Mouse (Mus musculus) forebrain, embryonic 14.5 days (tissue): Measurements from ENCODE around the gene Tle2. TPM values are rescaled to one million over a fixed set of nuclear protein-coding genes. Genes with fewer than 3 reads are reported as not detected.
A peak's percentile ranks its signal among the peaks of the same experiment; 100 is the strongest.

Experiments used
- ATAC-seq: fragments of 200-750 bp; cut with Nextera tagmentation; 2 replicates; pipeline ENCODE4 v1.8.0; 2017; ENCODE audit warnings: mild to moderate bottlenecking, moderate library complexity
- DNase-seq: peaks from one replicate; pipeline ENCODE4 v3.0.0-alpha.2; 2015; ENCODE audit warnings: low spot score
- H3K27ac ChIP-seq: fragments of 300-500 bp; sonication (generic); 2 replicates; pipeline ENCODE4 v1.5.1; 2014; ENCODE audit warnings: low read depth, mild to moderate bottlenecking, control low read depth, low read length, moderate library complexity
- H3K27me3 ChIP-seq: fragments of 300-500 bp; sonication (generic); replicated peaks from 2 replicates; pipeline ENCODE4 v1.6.1; 2014; ENCODE audit warnings: low read length, control low read depth, mixed read lengths; ENCODE audit not compliant: control insufficient read depth, insufficient read depth
- H3K36me3 ChIP-seq: fragments of 300-500 bp; sonication (generic); 2 replicates; pipeline ENCODE4 v1.6.1; 2014; ENCODE audit warnings: low read length, control low read depth; ENCODE audit not compliant: control insufficient read depth, insufficient read depth
- H3K4me1 ChIP-seq: fragments of 300-500 bp; sonication (generic); 2 replicates; pipeline ENCODE4 v1.6.1; 2014; ENCODE audit warnings: antibody characterized with exemption, low read length, control low read depth; ENCODE audit not compliant: control insufficient read depth, insufficient read depth
- H3K4me2 ChIP-seq: fragments of 300-500 bp; sonication (generic); 2 replicates; pipeline ENCODE4 v1.6.1; 2014; ENCODE audit warnings: mild to moderate bottlenecking, control low read depth, low read length
- H3K4me3 ChIP-seq: fragments of 300-500 bp; sonication (generic); 2 replicates; pipeline ENCODE4 v1.5.1; 2014; ENCODE audit warnings: low read depth, low read length, control low read depth
- H3K9ac ChIP-seq: fragments of 300-500 bp; sonication (generic); 2 replicates; pipeline ENCODE4 v1.6.1; 2014; ENCODE audit warnings: mild to moderate bottlenecking, low read length, control low read depth, moderate library complexity
- H3K9me3 ChIP-seq: fragments of 300-500 bp; sonication (generic); replicated peaks from 2 replicates; pipeline ENCODE4 v1.6.1; 2016; ENCODE audit warnings: low read length, control low read depth, mixed read lengths; ENCODE audit not compliant: control insufficient read depth
- whole genome bisulfite sequencing: fragments of 180-500 bp; shearing (Covaris S2); extraction: QIAGEN DNeasy Blood & Tissue Kit; methylation state at CpG from one replicate; pipeline ENCODE4 v1.1.7; 2014; 5-methylcytosine and 5-hydroxymethylcytosine counted together
- polyA plus RNA-seq: library from polyadenylated mRNA; unstranded; fragments of >200 nt; fragmentation: Nextera tagmentation; extraction: Ambion mirVana; gene quantifications from 2 replicates; pipeline ENCODE4 v1.2.1, GENCODE M21; 2014

Tle2 gene
- polyA plus RNA-seq, 1 experiment from 2014 or later, result 12.0 TPM

DNA sequence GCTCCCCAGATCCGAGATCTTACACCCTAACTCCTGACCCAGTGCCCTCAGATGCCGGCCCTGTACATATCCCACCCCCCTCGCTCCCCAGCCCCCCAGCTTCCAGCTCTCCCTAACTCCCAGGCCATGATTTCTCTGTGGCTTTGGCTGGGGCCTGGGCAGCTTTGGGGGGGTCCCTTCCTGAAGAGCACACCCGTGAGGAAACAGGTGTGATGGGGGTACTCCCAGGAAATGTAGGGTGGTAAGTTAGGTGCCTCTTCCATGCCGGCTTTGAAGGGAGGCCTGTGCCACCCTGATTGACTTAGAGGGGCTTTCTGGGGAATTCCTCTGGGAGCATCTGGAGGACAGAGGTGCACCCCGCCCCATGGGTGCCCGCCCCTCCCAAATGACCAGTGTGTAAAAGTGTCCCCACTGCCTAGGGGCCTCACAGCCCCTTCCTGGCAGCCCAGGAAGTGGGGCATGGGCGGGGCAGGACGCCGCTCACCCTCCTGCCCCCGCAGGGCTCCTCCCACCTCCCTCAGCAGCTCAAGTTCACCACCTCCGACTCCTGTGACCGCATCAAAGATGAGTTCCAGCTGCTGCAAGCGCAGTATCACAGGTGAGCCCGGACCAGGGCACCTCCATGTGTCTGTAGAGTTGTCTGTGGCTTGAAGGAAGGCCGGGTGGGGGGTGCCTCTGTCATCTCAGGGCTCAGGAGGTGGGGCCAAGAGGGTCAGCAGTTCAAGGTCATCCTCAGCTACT, 13.5 kb upstream of the Tle2 start:
- peaks cover 19% of the 10 kb centered on the region; the same call in 1 of the 2 replicates for H3K4me1 ChIP-seq

DNA sequence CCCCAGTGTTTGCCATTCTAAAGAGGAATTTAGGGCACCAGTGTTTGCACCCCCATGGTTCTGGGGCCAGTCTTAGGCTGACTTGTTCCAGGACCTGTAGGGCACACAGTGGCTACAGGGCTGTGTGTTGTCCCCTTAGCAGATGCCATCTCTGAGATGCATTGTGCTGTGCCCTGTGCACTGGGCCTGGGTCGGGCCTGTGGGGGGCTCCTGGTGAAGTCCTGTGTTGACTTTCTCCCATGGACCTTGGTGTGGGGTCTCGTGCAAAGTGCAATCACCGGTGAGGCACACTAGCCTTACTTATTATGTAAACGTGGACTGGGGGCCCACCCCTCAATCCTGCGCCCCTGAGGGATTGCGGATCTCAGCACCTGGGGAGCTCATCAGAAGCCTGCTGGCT, 11.9 kb upstream of the Tle2 start:
- Histone ChIP-seq H3K9ac (0 out of 2 replicates have a peak overlapping the region, but pooled peaks have one; percentile 25), H3K27me3 (peaks cover 8% of the 10 kb centered on the region; the same call in 1 of the 2 replicates), H3K4me2 (no peak overlapping the region), H3K4me1 (peaks cover 19% of the 10 kb centered on the region; the same call in 1 of the 2 replicates), H3K4me3 (no peak overlapping the region), H3K27ac (no peak overlapping the region), H3K36me3 (peaks cover 41% of the 10 kb centered on the region), H3K9me3 (no peaks in the 10 kb centered on the region)
- ATAC-seq, result no peak
- WGBS, result 72% methylated on average over 6 of the region's 6 CpGs
- DNase-seq, result no peak

More for the DNA sequence above, 13.5 kb upstream of the Tle2 start:
- ATAC-seq, result no peak; the same call in 1 of the 2 replicates
- Histone ChIP-seq H3K27ac (peak overlapping the region; percentile 94; the same call in 1 of the 2 replicates), H3K9me3 (no peaks in the 10 kb centered on the region), H3K9ac (peak overlapping the region; percentile 99), H3K27me3 (0 out of 2 replicates have a peak, but pooled peaks cover 5% of the 10 kb centered on the region), H3K36me3 (peaks cover 30% of the 10 kb centered on the region), H3K4me2 (peak overlapping the region; percentile 89), H3K4me3 (peak overlapping the region; percentile 89)
- WGBS, result 30% methylated on average over 16 of the region's 16 CpGs
- no peak for DNase-seq

DNA sequence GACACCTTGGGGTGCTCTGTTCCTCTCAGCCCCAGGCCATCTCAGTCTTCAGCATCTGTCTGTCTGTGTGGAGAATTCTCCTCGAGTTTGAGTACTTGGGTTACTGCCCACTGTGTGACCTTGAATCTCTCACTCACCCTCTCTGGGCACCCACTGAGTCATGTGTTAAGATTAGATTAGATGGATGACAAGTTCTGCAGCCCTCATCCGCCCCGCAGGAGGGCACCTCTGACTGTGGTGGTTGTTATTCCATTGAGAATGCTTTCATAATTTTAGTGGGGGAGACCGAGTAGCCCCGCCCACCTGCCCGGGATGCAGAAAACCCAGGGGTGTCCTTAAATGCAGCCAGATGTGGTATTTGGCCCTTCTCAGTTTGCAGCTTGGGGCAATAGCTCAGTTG, 10.9 kb upstream of the Tle2 start:
- WGBS, result 57% methylated on average over 6 of the region's 6 CpGs
- H3K4me3 ChIP-seq, result no peak overlapping the region

DNA sequence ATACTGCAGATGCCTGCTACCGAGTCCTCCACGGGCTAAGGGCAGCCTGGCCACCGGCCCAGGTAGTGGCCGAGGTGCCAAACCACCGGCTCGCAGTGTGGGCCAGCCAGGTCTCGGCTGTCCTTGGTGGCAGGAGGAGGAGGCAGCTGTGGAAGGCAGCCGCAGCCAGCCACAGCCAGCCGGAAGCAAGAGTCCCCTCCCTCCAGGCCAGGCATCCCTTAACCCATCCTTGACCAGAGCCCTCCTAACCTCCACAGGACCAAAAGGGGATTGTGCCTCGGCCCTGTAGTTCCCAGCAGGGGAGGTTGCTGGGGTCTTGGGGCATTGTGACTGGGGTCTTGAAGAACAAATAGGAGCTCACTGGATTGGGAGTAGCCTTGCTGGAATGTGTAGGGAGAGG, 10.1 kb upstream of the Tle2 start:
- H3K36me3 ChIP-seq, result peaks cover 41% of the 10 kb centered on the region
- ATAC-seq (no peak), DNase-seq (no peak)
- peaks cover 26% of the 10 kb centered on the region for H3K4me1 ChIP-seq
- peaks cover 8% of the 10 kb centered on the region; the same call in 1 of the 2 replicates for H3K27me3 ChIP-seq
- no peak overlapping the region for H3K4me3 ChIP-seq
- H3K4me2 ChIP-seq, result peak overlapping the region; percentile 17; the same call in 1 of the 2 replicates
- no peak overlapping the region for H3K9ac ChIP-seq
- H3K9me3 ChIP-seq, result no peaks in the 10 kb centered on the region
- WGBS, result 3% methylated on average over 10 of the region's 10 CpGs
- no peak overlapping the region for H3K27ac ChIP-seq

More for the DNA sequence above, 10.9 kb upstream of the Tle2 start:
- ATAC-seq (no peak), DNase-seq (no peak)
- H3K27ac ChIP-seq, result no peak overlapping the region
- H3K27me3 ChIP-seq, result peaks cover 8% of the 10 kb centered on the region; the same call in 1 of the 2 replicates
- H3K36me3 ChIP-seq, result peaks cover 41% of the 10 kb centered on the region
- H3K4me2 ChIP-seq, result no peak overlapping the region
- peaks cover 23% of the 10 kb centered on the region for H3K4me1 ChIP-seq
- no peaks in the 10 kb centered on the region for H3K9me3 ChIP-seq
- no peak overlapping the region; the same call in 1 of the 2 replicates for H3K9ac ChIP-seq

DNA sequence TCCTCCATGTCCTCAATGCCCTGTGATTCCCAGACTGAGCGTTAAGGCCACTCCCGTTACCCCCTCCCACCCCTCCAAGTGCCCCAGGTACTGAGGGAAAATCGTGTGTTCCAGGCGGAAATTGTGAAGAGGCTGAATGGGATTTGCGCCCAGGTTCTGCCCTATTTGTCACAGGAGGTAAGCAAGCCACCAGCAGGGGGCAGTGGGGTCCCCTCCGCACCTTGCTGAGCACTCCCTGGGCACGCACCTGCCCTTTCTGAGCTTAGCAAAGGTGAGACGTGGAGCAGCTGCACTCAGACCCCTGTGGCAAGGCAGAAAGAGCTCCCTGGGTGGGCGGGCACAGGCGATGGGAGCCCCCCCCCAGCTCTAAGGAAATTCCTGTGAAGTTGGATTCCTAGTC, 9.6 kb upstream of the Tle2 start:
- Histone ChIP-seq H3K4me3 (no peak overlapping the region), H3K4me1 (peaks cover 27% of the 10 kb centered on the region), H3K27me3 (peaks cover 10% of the 10 kb centered on the region; the same call in 1 of the 2 replicates), H3K4me2 (no peak overlapping the region), H3K36me3 (peaks cover 41% of the 10 kb centered on the region), H3K9ac (no peak overlapping the region), H3K27ac (no peak overlapping the region), H3K9me3 (no peaks in the 10 kb centered on the region)
- WGBS, result 17% methylated on average over 10 of the region's 10 CpGs
- DNase-seq (peak; percentile 59), ATAC-seq (no peak)

DNA sequence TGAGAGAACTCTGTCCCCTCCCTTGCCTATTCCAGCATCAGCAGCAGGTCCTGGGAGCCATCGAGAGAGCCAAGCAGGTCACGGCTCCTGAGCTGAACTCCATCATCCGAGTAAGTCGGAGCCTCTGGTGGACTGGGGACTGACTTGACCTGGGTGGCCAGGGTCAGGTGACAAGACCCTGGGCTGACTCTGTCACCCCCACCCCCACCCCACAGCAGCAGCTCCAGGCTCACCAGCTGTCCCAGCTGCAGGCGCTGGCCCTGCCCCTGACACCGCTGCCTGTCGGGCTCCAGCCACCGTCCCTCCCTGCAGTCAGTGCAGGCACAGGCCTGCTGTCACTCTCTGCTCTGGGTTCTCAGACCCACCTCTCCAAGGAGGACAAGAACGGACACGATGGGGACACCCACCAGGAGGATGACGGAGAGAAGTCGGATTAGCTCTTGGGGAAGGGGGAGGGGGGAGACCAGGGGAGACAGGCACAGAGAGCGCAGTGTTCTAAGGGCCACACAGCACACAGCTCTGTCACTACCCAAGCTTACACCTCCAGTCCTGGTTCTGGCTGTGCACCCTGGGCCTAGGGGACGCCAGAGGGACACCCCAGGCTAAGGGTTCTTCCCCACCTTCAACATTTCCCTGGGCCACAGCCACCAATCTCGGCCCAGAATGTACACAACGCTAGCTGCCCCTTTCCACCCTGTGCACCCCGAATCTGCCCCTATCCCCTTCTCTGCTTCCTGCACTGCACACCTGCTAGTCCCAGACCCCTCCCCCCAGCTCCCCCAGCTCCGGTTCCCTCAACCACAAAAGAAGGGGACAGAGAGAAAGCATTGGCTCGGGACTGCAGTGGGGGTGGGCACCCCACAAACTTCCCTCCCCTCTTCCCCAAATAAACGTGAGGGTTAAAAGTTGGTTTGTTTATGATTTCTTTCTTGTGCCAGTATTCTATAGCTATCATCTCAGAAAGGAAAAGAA, 8.8 kb upstream of the Tle2 start:
- peaks cover 10% of the 10 kb centered on the region; the same call in 1 of the 2 replicates for H3K27me3 ChIP-seq
- no peak overlapping the region for H3K9ac ChIP-seq
- H3K4me2 ChIP-seq, result no peak overlapping the region
- no peaks in the 10 kb centered on the region for H3K9me3 ChIP-seq
- H3K4me3 ChIP-seq, result no peak overlapping the region
- H3K4me1 ChIP-seq, result peaks cover 31% of the 10 kb centered on the region
- ATAC-seq, result no peak
- peaks cover 41% of the 10 kb centered on the region for H3K36me3 ChIP-seq
- no peak for DNase-seq
- H3K27ac ChIP-seq, result no peak overlapping the region
- WGBS, result 36% methylated on average over 20 of the region's 20 CpGs

DNA sequence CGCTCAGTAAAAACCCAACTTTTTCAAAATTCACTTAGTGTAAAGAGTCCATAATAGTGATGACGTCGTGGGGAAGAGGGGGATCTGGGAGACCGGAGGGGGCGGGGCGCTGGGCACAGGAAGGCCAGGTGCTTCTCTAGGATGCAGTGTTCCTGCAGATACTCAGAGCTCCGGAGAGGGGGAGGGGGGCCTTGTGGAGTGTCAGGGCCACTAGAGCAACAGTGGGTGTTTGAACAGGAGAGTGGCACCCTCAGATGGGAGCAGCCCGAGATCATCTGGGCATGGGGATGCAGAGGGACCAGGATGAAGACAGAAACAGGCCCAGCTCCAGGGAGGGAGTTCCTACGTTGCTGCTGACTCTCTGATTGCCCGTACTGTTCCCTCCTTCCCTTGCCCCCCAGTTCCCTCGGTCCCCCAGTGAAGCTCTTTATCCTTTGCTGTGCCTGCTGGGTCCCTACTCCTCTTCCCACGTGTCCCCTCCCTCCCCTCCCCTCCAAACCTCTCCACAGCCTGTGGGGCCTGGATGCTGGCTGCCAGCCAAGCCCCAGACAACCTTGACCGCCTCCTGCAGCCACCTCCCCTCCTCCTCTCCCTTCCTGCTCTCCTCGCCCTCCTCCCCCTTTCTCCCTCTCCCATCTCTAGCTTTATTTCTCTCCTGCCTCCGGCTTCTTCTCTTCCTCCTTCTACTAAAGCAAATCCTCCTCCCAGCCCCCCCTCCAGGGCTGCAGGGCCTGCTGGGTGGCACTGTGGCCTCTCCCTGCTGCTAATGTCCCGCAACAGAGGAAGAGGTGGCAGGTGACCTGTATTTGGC, 5.8 kb upstream of the Tle2 start:
- Histone ChIP-seq H3K9me3 (no peaks in the 10 kb centered on the region), H3K4me1 (peaks cover 36% of the 10 kb centered on the region), H3K27ac (peak overlapping the region; percentile 66), H3K4me3 (no peak overlapping the region), H3K27me3 (peaks cover 22% of the 10 kb centered on the region), H3K4me2 (0 out of 2 replicates have a peak overlapping the region, but pooled peaks have one; percentile 14), H3K36me3 (peaks cover 31% of the 10 kb centered on the region), H3K9ac (0 out of 2 replicates have a peak overlapping the region, but pooled peaks have one; percentile 35)
- 7% methylated on average over 16 of the region's 16 CpGs for WGBS
- ATAC-seq, result no peak
- peak; percentile 78 for DNase-seq
